Mouse (Mus musculus) lung, adult 2 months (tissue): Measurements from ENCODE around the gene Fam81a.

ENCODE experiments used
- CTCF ChIP-seq: fragments of 200-500 bp; IDR thresholded peaks from 2 replicates; pipeline ENCODE4 v1.5.1; 2011; ENCODE audit warnings: mild to moderate bottlenecking, low read length, control low read depth; ENCODE audit not compliant: insufficient read depth
- POLR2A ChIP-seq: fragments of 200-500 bp; IDR thresholded peaks from 2 replicates; pipeline ENCODE4 v1.6.1; 2011; ENCODE audit warnings: low read depth, mild to moderate bottlenecking, control low read depth, low read length, borderline replicate concordance; ENCODE audit errors: extremely low read depth

GRCm38 (mm10) chr9:70174896-70175295 lies 32.5 kb upstream of the Fam81a start:
- TF ChIP-seq POLR2A: no peak
- TF ChIP-seq CTCF: no peak
